Mouse (Mus musculus): ENCODE results near the gene Gemin8.

Gene Gemin8

GRCm38 (mm10) chrX:166169892-166170799 lies at the start of gene Gemin8:
Gene Gemin8, plus strand, starts transcription at chrX:166170454.
- DNase-seq (ENCODE audit: low read depth, low spot score), result peak; percentile 94

- peak; percentile 23 for DNase-seq (ENCODE audit: low read depth, low spot score)
Measured at GRCm38 (mm10) chrX:166147158-166147846, 23.0 kb upstream of the Gemin8 start.

DNA sequence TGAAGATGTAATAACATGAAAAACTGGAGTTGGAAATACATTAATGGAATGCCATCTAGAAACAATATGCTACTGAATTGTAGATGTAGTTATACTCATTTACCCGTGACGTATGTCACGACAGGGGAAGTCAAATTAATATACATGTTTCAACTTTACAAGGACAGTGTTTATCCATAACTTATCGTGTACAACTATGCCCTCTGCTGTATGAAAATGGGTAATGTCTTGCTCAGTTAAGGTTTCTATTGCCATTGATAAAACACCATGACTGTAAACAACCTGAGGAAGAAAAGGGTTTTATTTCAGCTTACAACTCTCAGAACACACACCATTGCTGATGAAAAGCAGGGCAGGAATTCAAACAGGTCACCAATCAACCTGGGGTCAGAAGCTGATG lies 7.5 kb upstream of the Gemin8 start:
- no peak for DNase-seq (ENCODE audit: low read depth, low spot score)

- DNase-seq (ENCODE audit: low read depth, low spot score), result no peak
Measured at GRCm38 (mm10) chrX:166167307-166167706, 2.9 kb upstream of the Gemin8 start.

GRCm38 (mm10) chrX:166167923-166168322 lies 2.3 kb upstream of the Gemin8 start:
- no peak for DNase-seq (ENCODE audit: low read depth, low spot score)

DNA sequence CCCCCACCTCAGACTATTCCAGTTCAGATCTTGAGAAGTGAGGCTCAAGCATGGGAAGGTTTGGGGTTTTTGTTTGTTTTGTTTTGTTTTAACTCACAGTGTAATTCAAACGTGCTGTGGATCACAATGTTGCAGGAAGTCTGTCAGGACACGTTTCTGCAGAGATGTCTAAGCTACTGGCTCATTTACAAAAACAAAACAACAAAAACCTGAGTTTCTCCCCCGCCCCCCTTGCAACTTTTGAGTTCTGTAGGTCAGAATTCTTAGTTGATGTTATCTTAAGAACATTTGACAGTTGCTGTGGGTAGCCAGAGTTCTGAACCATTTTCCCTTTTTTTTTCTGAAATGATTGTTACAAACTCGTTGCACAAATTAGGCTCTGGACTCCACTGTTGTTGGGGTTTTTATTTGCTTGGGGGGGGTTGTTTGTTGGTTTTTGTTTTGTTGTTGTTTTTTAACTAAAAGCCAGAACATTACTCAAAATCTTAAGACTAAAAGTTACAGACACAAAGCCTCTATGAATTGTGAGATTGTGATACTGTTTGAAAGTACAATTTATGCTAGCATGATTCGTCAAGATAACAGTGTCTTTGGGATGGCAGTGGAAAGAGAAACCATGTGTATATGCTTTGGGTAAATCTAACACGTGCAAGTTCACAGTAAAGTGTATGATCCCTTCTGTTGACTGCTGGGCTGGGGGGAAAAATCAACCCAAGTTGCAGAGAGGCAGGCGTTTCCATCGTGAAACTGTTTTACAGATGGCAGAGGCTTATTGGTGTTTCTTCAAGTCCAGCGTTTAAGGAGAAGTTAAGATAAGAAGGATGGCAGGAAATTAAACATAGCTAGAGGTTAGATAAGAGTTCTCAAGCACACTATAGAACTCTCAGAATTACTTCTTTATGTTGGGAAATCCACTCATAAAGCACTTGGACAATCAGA lies 815 bp downstream of the Gemin8 start:
- DNase-seq (ENCODE audit: low read depth, low spot score), result no peak

DNA sequence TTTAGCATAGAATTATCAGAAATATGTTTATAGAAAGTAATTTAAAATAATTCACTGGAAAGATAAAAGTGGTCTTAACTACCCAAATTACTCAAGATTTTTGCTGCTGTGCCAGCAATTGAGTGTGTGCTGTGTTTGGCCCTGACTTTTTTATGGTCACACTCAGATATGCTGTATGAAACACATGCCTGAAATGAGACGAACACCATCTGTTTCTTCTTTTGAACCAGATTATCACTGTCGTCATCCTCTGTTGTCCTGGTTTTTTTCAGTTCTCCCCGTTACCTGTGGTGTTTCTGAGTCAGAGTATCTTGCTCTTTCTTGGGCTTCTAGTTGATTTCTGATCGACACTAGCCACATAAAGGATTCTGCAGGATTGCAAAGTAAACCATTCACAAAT lies 1.8 kb downstream of the Gemin8 start:
- DNase-seq (ENCODE audit: low read depth, low spot score), result no peak

- DNase-seq (ENCODE audit: low read depth, low spot score), result no peak
Measured at GRCm38 (mm10) chrX:166172661-166173060, 2.4 kb downstream of the Gemin8 start.

- DNase-seq (ENCODE audit: low read depth, low spot score), result peak; percentile 49
Measured at GRCm38 (mm10) chrX:166173796-166174195, 3.5 kb downstream of the Gemin8 start.

DNA sequence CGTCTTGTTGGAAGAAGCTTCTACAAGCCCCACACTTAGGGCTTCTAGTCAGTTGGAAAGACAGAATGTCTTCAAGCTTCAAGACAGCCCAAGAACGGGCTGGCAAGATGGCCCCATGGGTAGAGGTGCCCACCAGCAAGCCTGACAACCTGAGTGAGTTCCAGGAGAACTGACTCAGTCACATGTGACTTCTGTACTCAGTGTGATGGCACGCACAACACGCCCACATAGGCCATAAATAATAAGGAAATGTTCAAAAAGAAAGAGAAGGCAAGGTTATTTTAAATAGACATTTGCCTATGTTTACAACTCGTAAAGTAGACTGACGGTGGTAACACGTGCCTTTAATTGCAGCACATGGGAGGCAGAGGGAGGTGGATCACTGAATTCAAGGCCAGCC lies 7.7 kb downstream of the Gemin8 start:
- no peak for DNase-seq (ENCODE audit: low read depth, low spot score)

DNA sequence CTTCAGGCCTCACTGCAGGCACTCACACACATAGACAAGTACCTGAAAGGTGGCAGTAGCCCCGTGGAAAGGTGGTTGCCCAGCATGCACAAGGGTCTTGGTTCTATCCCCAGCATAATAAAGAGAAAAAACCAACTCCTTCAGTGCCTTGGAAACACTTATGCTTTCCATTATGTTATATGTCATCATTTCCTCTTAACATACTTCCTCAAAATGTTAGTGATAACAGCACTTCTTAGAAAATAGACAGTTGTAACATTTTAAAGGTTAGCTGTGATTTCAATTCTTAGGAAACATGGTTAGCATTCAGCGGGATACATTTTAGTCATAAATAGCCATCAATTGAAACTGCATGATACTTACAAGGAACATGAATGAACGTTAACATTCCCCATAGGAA lies 12.8 kb downstream of the Gemin8 start:
- DNase-seq (ENCODE audit: low read depth, low spot score), result no peak

- DNase-seq (ENCODE audit: low read depth, low spot score), result no peak
Measured at GRCm38 (mm10) chrX:166185327-166185913, 15.2 kb downstream of the Gemin8 start.

GRCm38 (mm10) chrX:166187803-166188202 lies 17.5 kb downstream of the Gemin8 start:
- no peak for DNase-seq (ENCODE audit: low read depth, low spot score)

DNA sequence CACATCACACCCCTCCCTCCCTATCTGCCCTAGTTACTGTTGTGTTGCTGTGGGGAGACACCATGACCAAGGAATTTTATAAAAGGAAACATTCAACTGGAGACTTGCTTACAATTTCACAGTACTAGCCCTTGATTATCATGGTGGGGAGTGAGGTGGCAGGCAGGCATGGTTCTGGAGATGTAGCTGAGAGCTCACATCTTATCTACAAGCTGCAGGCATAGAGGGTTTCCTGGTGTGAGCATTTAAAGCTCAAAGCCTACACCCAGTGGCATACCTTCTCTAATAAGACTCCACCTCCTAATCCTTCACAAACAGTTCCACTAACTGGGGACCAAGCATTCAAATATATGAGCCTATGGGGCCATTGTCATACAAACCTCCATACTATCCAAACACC lies 26.1 kb downstream of the Gemin8 start:
- DNase-seq (ENCODE audit: low read depth, low spot score), result no peak

GRCm38 (mm10) chrX:166198266-166198665 lies 28.0 kb downstream of the Gemin8 start:
- DNase-seq (ENCODE audit: low read depth, low spot score), result no peak

- no peak for DNase-seq (ENCODE audit: low read depth, low spot score)
Measured at GRCm38 (mm10) chrX:166199812-166200211, 29.6 kb downstream of the Gemin8 start.

- DNase-seq (ENCODE audit: low read depth, low spot score), result peak; percentile 85
Measured at GRCm38 (mm10) chrX:166214576-166214975, 44.3 kb downstream of the Gemin8 start.

GRCm38 (mm10) chrX:166216248-166216647 lies 46.0 kb downstream of the Gemin8 start:
- no peak for DNase-seq (ENCODE audit: low read depth, low spot score)

DNA sequence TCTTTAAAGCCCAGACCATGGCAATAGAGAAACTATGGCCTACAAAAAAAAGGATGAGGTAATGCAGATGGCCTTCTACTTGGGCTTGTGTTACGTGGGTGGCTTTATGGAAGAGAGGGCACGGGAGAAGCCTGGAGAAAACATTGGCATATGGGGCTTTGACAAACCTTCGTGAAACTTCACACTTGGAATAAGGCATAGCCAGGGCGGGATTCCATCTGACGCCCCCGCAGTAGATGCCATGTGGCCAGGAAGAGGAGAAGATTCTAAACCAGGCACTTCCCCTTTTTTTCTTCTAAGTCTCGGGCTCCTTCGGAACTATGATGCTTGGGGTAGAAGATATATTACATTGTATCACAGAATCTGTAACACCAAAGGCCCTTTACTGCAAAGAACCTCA lies 46.5 kb downstream of the Gemin8 start:
- DNase-seq (ENCODE audit: low read depth, low spot score), result peak; percentile 70

- no peak for DNase-seq (ENCODE audit: low read depth, low spot score)
Measured at GRCm38 (mm10) chrX:166219331-166219730, 49.1 kb downstream of the Gemin8 start.

GRCm38 (mm10) chrX:166226856-166227255 lies 56.6 kb downstream of the Gemin8 start:
- DNase-seq (ENCODE audit: low read depth, low spot score), result no peak
